Mouse (Mus musculus) frontal cortex, postnatal 36 days (tissue): ENCODE results near the gene Scarb1.

Source experiments
- DNase-seq, 2 experiments: peaks; one replicate each; pipeline ENCODE4 v3.0.0; 2022; ENCODE audit warnings: low spot score in 2 of 2

Gene Scarb1

GRCm38 (mm10) chr5:125305229-125306081 is 35.4 kb downstream of the Scarb1 start:
- no peak for DNase-seq

GRCm38 (mm10) chr5:125304245-125304856 is 36.5 kb downstream of the Scarb1 start:
- DNase-seq, result no peak

- DNase-seq, result no peak
Measured at GRCm38 (mm10) chr5:125303055-125303454, 37.8 kb downstream of the Scarb1 start.

GRCm38 (mm10) chr5:125298234-125298633 is 42.7 kb downstream of the Scarb1 start:
- DNase-seq, result no peak

GRCm38 (mm10) chr5:125297171-125297570 is 43.7 kb downstream of the Scarb1 start:
- no peak for DNase-seq

GRCm38 (mm10) chr5:125292951-125293350 is 47.9 kb downstream of the Scarb1 start:
- DNase-seq, result no peak

GRCm38 (mm10) chr5:125291895-125292294 is 49.0 kb downstream of the Scarb1 start:
- DNase-seq, result no peak

- no peak for DNase-seq
Measured at GRCm38 (mm10) chr5:125291387-125291786, 49.5 kb downstream of the Scarb1 start.

GRCm38 (mm10) chr5:125287053-125287655 is 53.7 kb downstream of the Scarb1 start:
- DNase-seq, result no peak

GRCm38 (mm10) chr5:125286090-125286489 is 54.8 kb downstream of the Scarb1 start:
- DNase-seq, result no peak

GRCm38 (mm10) chr5:125283748-125284640 is 56.9 kb downstream of the Scarb1 start:
- DNase-seq, result peak; percentile 41 to 56

GRCm38 (mm10) chr5:125279216-125279615 is 61.7 kb downstream of the Scarb1 start:
- DNase-seq, result no peak

- no peak for DNase-seq
Measured at GRCm38 (mm10) chr5:125278314-125278713, 62.6 kb downstream of the Scarb1 start.

GRCm38 (mm10) chr5:125277313-125277712 is 63.6 kb downstream of the Scarb1 start:
- no peak for DNase-seq

- no peak for DNase-seq
Measured at GRCm38 (mm10) chr5:125276765-125277164, 64.1 kb downstream of the Scarb1 start.

GRCm38 (mm10) chr5:125275315-125275714 is 65.6 kb downstream of the Scarb1 start:
- no peak for DNase-seq

GRCm38 (mm10) chr5:125274773-125275172 is 66.1 kb downstream of the Scarb1 start:
- no peak for DNase-seq

GRCm38 (mm10) chr5:125274182-125274581 is 66.7 kb downstream of the Scarb1 start:
- no peak for DNase-seq

- DNase-seq, result peak; percentile 53 to 77
Measured at GRCm38 (mm10) chr5:125273666-125274109, 67.2 kb downstream of the Scarb1 start.

- no peak for DNase-seq
Measured at GRCm38 (mm10) chr5:125272231-125272988, 68.5 kb downstream of the Scarb1 start.
